Mouse (Mus musculus) liver, postnatal 0 days (tissue): Measurements from ENCODE around the gene Znrf3. TPM values are rescaled to one million over a fixed set of nuclear protein-coding genes. Genes with fewer than 3 reads are reported as not detected.
A peak's percentile ranks its signal among the peaks of the same experiment; 100 is the strongest.

Experiments
- ATAC-seq: fragments of 200-750 bp; cut with Nextera tagmentation; 2 replicates; pipeline ENCODE4 v1.8.0; 2017; ENCODE audit warnings: mild to moderate bottlenecking, moderate library complexity
- DNase-seq: peaks from one replicate; pipeline ENCODE4 v3.0.0-alpha.2; 2016
- H3K27ac ChIP-seq: fragments of 300-500 bp; sonication (generic); 2 replicates; pipeline ENCODE4 v1.5.1; 2014; ENCODE audit warnings: antibody characterized with exemption, moderate library complexity, mild to moderate bottlenecking, low read depth
- H3K27me3 ChIP-seq: fragments of 300-500 bp; sonication (generic); 2 replicates; pipeline ENCODE4 v1.6.1; 2014; ENCODE audit warnings: low read length, control low read depth, mixed read lengths; ENCODE audit not compliant: insufficient read depth
- H3K36me3 ChIP-seq: fragments of 300-500 bp; sonication (generic); replicated peaks from 2 replicates; pipeline ENCODE4 v1.6.1; 2014; ENCODE audit warnings: mild to moderate bottlenecking, control low read depth, low read length, moderate library complexity, mixed read lengths; ENCODE audit not compliant: insufficient read depth
- H3K4me1 ChIP-seq: fragments of 300-500 bp; sonication (generic); 2 replicates; pipeline ENCODE4 v1.6.1; 2014; ENCODE audit warnings: antibody characterized with exemption, mild to moderate bottlenecking, control low read depth; ENCODE audit not compliant: insufficient read depth
- H3K4me2 ChIP-seq: fragments of 300-500 bp; sonication (generic); 2 replicates; pipeline ENCODE4 v1.6.1; 2014; ENCODE audit warnings: low read depth, mild to moderate bottlenecking, low read length, moderate library complexity, mixed read lengths
- H3K4me3 ChIP-seq: fragments of 300-500 bp; sonication (generic); 2 replicates; pipeline ENCODE4 v1.5.1; 2014; ENCODE audit warnings: low read depth, low read length
- H3K9ac ChIP-seq: fragments of 300-500 bp; sonication (generic); replicated peaks from 2 replicates; pipeline ENCODE4 v1.6.1; 2014; ENCODE audit warnings: mild to moderate bottlenecking, moderate library complexity
- H3K9me3 ChIP-seq: fragments of 300-500 bp; sonication (generic); 2 replicates; pipeline ENCODE4 v1.6.1; 2016; ENCODE audit warnings: mild to moderate bottlenecking, control low read depth, low read length, mixed read lengths
- CTCF ChIP-seq: sonication (generic); IDR thresholded peaks from 2 replicates; pipeline ENCODE4 v1.5.1; 2016; ENCODE audit warnings: antibody characterized with exemption, low read depth
- EP300 ChIP-seq: IDR thresholded peaks from 2 replicates; pipeline ENCODE4 v1.6.1; 2016; ENCODE audit warnings: antibody characterized with exemption, low read depth, mild to moderate bottlenecking
- WGBS: fragments of 180-500 bp; shearing (Covaris S2); extraction: QIAGEN DNeasy Blood & Tissue Kit; methylation state at CpG from one replicate; pipeline ENCODE4 v1.1.7; 2014; ENCODE audit not compliant: insufficient replicate concordance; 5-methylcytosine and 5-hydroxymethylcytosine counted together
- polyA plus RNA-seq: library from polyadenylated mRNA; unstranded; fragments of >200 nt; fragmentation: Nextera tagmentation; extraction: Ambion mirVana; gene quantifications from 2 replicates; pipeline ENCODE4 v1.2.1, GENCODE M21; 2015

Znrf3 gene
- polyA plus RNA-seq, 1 experiment from 2014 or later, result 4.5 TPM

DNA sequence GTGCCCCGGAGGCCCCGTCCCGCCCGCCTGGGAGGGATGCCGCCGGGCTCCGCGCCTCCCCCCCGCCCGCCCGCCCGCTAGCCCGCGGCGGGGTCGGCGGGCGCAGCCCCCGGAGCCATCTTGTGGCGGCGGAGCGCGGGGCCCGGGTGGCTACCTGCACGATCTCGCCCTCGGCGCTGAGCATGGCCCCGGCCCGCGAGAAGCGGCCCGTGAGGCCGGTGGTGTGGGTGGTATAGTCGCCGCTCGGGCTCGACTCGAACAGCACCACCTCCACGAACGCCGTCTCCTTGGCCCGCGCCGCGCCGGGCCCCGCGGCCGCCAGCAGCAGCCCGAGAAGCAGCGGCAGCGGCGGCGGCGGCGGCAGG lies 431 bp downstream of the Znrf3 start:
- no peaks in the 10 kb centered on the region for H3K9me3 ChIP-seq
- H3K36me3 ChIP-seq, result no peaks in the 10 kb centered on the region
- ATAC-seq, result no peak; the same call in 1 of the 2 replicates
- H3K27ac ChIP-seq, result peak overlapping the region; percentile 88
- H3K9ac ChIP-seq, result peak overlapping the region; percentile 73
- peaks cover 21% of the 10 kb centered on the region for H3K4me1 ChIP-seq
- WGBS, result 2% methylated on average over 37 of the region's 57 CpGs
- TF ChIP-seq EP300 (no peak), CTCF (no peak)
- peak overlapping the region; percentile 99 for H3K4me2 ChIP-seq
- H3K27me3 ChIP-seq, result 0 out of 2 replicates have a peak, but pooled peaks cover 4% of the 10 kb centered on the region
- peak; percentile 54 for DNase-seq
- H3K4me3 ChIP-seq, result peak overlapping the region; percentile 77

DNA sequence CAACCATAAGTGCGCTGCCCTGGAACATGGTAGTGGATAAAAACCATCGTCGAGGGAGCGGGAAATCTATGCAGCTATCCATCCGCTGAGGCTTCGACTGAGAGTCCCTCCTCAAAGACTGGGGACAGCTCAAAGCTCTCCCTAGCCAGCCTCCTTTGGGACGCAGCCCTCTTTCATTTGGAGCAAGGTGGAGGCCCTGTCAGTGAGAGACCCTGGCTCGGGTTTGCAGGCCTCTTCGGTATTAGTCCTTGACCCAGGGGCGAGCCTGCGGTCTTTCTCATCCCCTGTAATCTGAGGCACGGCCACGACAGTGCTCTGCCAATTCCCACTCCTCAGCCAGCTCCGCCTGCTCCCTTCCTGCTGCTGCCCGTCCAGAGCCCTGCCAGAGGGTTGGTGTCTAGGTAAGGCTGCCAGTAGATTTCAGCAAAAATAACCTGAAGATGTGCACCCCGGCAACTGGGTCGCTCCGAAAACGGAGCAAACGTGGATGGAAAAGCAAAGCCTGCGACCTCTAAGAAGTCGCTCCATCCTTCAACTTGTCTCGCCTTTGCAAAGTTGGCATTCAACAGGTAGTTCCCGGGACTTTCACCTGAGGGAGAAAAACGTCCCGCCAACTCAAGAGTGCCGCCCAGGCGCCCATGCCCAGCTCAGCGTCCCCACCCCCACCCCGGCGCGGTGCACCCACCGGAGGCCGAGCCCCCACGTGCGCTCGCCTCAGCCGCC lies 975 bp downstream of the Znrf3 start:
- H3K27me3 ChIP-seq, result 0 out of 2 replicates have a peak, but pooled peaks cover 4% of the 10 kb centered on the region
- DNase-seq, result peak; percentile 21
- TF ChIP-seq EP300 (no peak), CTCF (no peak)
- peak overlapping the region; percentile 73 for H3K9ac ChIP-seq
- H3K4me1 ChIP-seq, result peaks cover 21% of the 10 kb centered on the region
- peak overlapping the region; percentile 77 for H3K4me3 ChIP-seq
- peak overlapping the region; percentile 88 for H3K27ac ChIP-seq
- H3K36me3 ChIP-seq, result no peaks in the 10 kb centered on the region
- WGBS, result 3% methylated on average over 37 of the region's 38 CpGs
- no peak for ATAC-seq
- no peaks in the 10 kb centered on the region for H3K9me3 ChIP-seq
- peak overlapping the region; percentile 99 for H3K4me2 ChIP-seq

GRCm38 (mm10) chr11:5442590-5443021 lies 2.0 kb downstream of the Znrf3 start:
- ATAC-seq (no peak), DNase-seq (no peak)
- H3K36me3 ChIP-seq, result no peaks in the 10 kb centered on the region
- H3K4me3 ChIP-seq, result peak overlapping the region; percentile 77
- 26% methylated on average over 3 of the region's 3 CpGs for WGBS
- TF ChIP-seq CTCF, result no peak
- TF ChIP-seq EP300, result no peak
- H3K9ac ChIP-seq, result no peak overlapping the region
- peaks cover 23% of the 10 kb centered on the region for H3K4me1 ChIP-seq
- H3K4me2 ChIP-seq, result peak overlapping the region; percentile 99
- no peak overlapping the region for H3K27ac ChIP-seq
- no peaks in the 10 kb centered on the region for H3K9me3 ChIP-seq
- 0 out of 2 replicates have a peak, but pooled peaks cover 4% of the 10 kb centered on the region for H3K27me3 ChIP-seq

DNA sequence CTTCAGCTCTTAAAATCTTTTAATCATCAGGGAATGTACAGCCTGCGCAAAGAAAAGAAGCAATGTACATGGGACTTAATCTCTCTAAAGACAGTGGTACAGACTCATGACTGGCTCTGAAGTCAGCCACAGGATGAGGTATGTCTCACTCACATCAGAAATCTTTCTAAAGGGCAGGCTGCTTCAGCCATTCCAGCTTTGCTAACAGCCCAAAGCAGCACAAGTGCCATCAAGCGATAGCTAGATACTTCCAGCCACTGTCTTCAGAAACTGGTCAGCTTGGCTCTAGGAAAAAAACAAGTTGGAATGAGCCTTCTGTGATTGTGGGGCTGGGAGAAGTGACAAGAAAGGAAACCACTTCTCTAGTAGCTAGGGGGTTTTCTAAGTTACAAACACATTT lies 7.0 kb downstream of the Znrf3 start:
- Histone ChIP-seq H3K27me3 (no peaks in the 10 kb centered on the region), H3K9me3 (no peaks in the 10 kb centered on the region), H3K36me3 (no peaks in the 10 kb centered on the region), H3K4me2 (no peak overlapping the region), H3K27ac (no peak overlapping the region), H3K4me1 (peaks cover 6% of the 10 kb centered on the region; the same call in 1 of the 2 replicates), H3K9ac (no peak overlapping the region), H3K4me3 (no peak overlapping the region)
- ATAC-seq (no peak), DNase-seq (no peak)
- WGBS, result 89% methylated on average over 2 of the region's 2 CpGs
- TF ChIP-seq CTCF (no peak), EP300 (no peak)

DNA sequence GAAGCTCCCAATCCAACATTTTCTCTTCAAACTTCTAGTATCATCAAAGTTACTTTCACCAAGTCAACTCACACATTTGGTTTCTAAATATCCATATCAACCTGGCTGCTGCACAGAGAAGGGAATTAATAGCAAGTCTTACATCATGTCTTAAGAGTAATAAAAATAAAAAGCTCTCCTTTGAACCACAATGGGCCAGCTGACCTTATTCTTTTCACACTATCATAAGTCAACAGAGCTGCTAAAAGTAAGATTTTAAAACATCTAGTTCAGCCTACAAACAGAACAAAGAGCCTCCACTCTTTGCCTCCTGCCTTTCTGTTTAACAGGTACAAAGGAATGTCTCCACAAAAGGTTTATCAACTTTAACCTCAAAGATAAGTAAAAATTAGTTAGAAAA lies 7.7 kb downstream of the Znrf3 start:
- ATAC-seq (no peak), DNase-seq (no peak)
- H3K4me2 ChIP-seq, result no peak overlapping the region
- H3K27me3 ChIP-seq, result no peaks in the 10 kb centered on the region
- H3K4me1 ChIP-seq, result peaks cover 6% of the 10 kb centered on the region; the same call in 1 of the 2 replicates
- H3K9me3 ChIP-seq, result no peaks in the 10 kb centered on the region
- H3K27ac ChIP-seq, result no peak overlapping the region
- TF ChIP-seq EP300 (no peak), CTCF (no peak)
- H3K4me3 ChIP-seq, result no peak overlapping the region
- H3K36me3 ChIP-seq, result no peaks in the 10 kb centered on the region
- H3K9ac ChIP-seq, result no peak overlapping the region

DNA sequence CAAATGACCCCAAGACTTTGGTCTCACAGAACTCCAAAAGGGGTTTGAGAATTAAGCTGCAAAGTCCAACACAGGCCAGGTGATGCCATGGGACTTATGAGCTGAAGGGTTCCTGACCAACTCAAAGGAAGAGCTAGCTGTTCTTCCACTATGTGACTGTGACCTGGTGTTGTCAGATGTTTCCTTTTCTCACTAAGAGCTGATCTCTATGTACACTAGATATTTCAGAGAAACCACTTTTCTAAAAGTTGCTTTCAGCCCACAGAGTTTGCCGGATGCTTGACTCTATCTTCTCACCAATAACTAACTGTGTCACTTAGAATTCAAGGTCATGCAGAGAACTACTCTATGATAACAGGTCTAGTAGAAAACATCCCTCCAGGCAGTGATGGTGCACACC lies 9.2 kb downstream of the Znrf3 start:
- TF ChIP-seq CTCF (no peak), EP300 (no peak)
- Histone ChIP-seq H3K9me3 (no peaks in the 10 kb centered on the region), H3K4me3 (no peak overlapping the region), H3K36me3 (no peaks in the 10 kb centered on the region), H3K4me1 (peaks cover 12% of the 10 kb centered on the region; the same call in 1 of the 2 replicates), H3K27ac (no peak overlapping the region), H3K4me2 (no peak overlapping the region), H3K27me3 (no peaks in the 10 kb centered on the region), H3K9ac (no peak overlapping the region)
- DNase-seq, result no peak
- WGBS, result 82% methylated on average over 1 of the region's 1 CpGs
- no peak for ATAC-seq
